Mouse (Mus musculus): ENCODE data around the gene Dpf3.

GRCm38 (mm10) chr12:83475419-83475818, 12.1 kb downstream of the Dpf3 start:
- TF ChIP-seq POLR2A (IDR thresholded peaks at IDR 0.05; ENCODE audit: low read depth, low read length) (no peak), CTCF (conservative IDR thresholded peaks at IDR 0.05; ENCODE audit: insufficient read depth, insufficient read length, low read depth, low read length) (no peak)
